Mouse (Mus musculus): ENCODE data around the gene Olfr1206.

GRCm38 (mm10) chr2:88838477-88838876, 24.6 kb upstream of the Olfr1206 start:
- no peak for TF ChIP-seq CTCF (IDR thresholded peaks at IDR 0.05; ENCODE audit: low read depth, low read length)
- TF ChIP-seq POLR2A (IDR thresholded peaks at IDR 0.05; ENCODE audit: borderline replicate concordance, low read depth, low read length): no peak

All from bone marrow macrophage, adult 2 months (primary cell).